Mouse (Mus musculus) retina, adult 2 months (tissue): Measurements from ENCODE around the gene Gsta2.
"Not testable (repeated sequence)": the region's sequence is repeated elsewhere in the genome, so short reads cannot be mapped to it uniquely, and the experiment has no call there.

Experiments used
- DNase-seq: peaks from one replicate; pipeline ENCODE4 v3.0.0-alpha.2; 2012; ENCODE audit warnings: low read depth, low spot score

The Gsta2 gene

GRCm38 (mm10) chr9:78355611-78356010 is at the start of gene Gsta2:
Gene Gsta2 (minus strand): TSS chr9:78355788.
- no peak for DNase-seq

- no peak for DNase-seq
These were observed 46.0 kb upstream of the Gsta2 start for GRCm38 (mm10) chr9:78401596-78401995.

- no peak for DNase-seq
These were observed 45.0 kb upstream of the Gsta2 start for GRCm38 (mm10) chr9:78400570-78400969.

- no peak for DNase-seq
These were observed 40.9 kb upstream of the Gsta2 start for GRCm38 (mm10) chr9:78396517-78396916.

- DNase-seq: no peak
These were observed 40.2 kb upstream of the Gsta2 start, which contains the start of gene Ddx43 for GRCm38 (mm10) chr9:78395630-78396351. Gene Ddx43 (plus strand): TSS chr9:78395777.

GRCm38 (mm10) chr9:78395244-78395629 is 39.6 kb upstream of the Gsta2 start:
- no peak for DNase-seq

GRCm38 (mm10) chr9:78394602-78395001 is 39.0 kb upstream of the Gsta2 start:
- DNase-seq: no peak

- no peak for DNase-seq
These were observed 38.2 kb upstream of the Gsta2 start for GRCm38 (mm10) chr9:78393741-78394140.

GRCm38 (mm10) chr9:78389981-78390380 is 34.4 kb upstream of the Gsta2 start:
- DNase-seq: no peak

- DNase-seq: no peak
These were observed 31.4 kb upstream of the Gsta2 start for GRCm38 (mm10) chr9:78386947-78387346.

GRCm38 (mm10) chr9:78385893-78386292 is 30.3 kb upstream of the Gsta2 start:
- DNase-seq: no peak

GRCm38 (mm10) chr9:78378113-78378785 is 22.7 kb upstream of the Gsta2 start, which contains the start of gene Ooep:
Gene Ooep (minus strand): TSS chr9:78378725.
- no peak for DNase-seq

- no peak for DNase-seq
These were observed 22.0 kb upstream of the Gsta2 start for GRCm38 (mm10) chr9:78377546-78377945.

GRCm38 (mm10) chr9:78375486-78375885 is 19.9 kb upstream of the Gsta2 start:
- DNase-seq: no peak

GRCm38 (mm10) chr9:78374885-78375389 is 19.3 kb upstream of the Gsta2 start:
- DNase-seq: no peak

GRCm38 (mm10) chr9:78374397-78374796 is 18.8 kb upstream of the Gsta2 start:
- no peak for DNase-seq

GRCm38 (mm10) chr9:78372827-78373504 is 17.4 kb upstream of the Gsta2 start:
- no peak for DNase-seq

- DNase-seq: no peak
These were observed 15.9 kb upstream of the Gsta2 start for GRCm38 (mm10) chr9:78371441-78371840.

- DNase-seq: no peak
These were observed 14.2 kb upstream of the Gsta2 start for GRCm38 (mm10) chr9:78369786-78370185.

GRCm38 (mm10) chr9:78369349-78369748 is 13.8 kb upstream of the Gsta2 start:
- no peak for DNase-seq

GRCm38 (mm10) chr9:78368671-78369293 is 13.2 kb upstream of the Gsta2 start:
- DNase-seq: no peak

GRCm38 (mm10) chr9:78367959-78368358 is 12.4 kb upstream of the Gsta2 start, which contains the start of gene Dppa5a:
Gene Dppa5a (minus strand): TSS chr9:78368177.
- DNase-seq: not testable (repeated sequence)
